Mouse (Mus musculus) stomach, postnatal 0 days (tissue): ENCODE measurements at regions not wholly inside any gene's neighbourhood (a gene's known extent, or its start where the extent isn't known, plus 50 kb on each side); places are given as distances from the start of the nearest gene placed in this dataset.
A peak's percentile ranks its signal among the peaks of the same experiment; 100 is the strongest.

ENCODE experiments used
- ATAC-seq: fragments of 200-750 bp; cut with Nextera tagmentation; 2 replicates; pipeline ENCODE4 v1.8.0; 2017; ENCODE audit not compliant: low FRiP score, low TSS enrichment
- DNase-seq: peaks from one replicate; pipeline ENCODE4 v3.0.0-alpha.2; 2016; ENCODE audit warnings: low spot score
- H3K27ac ChIP-seq: fragments of 300-500 bp; sonication (generic); replicated peaks from 2 replicates; pipeline ENCODE4 v1.5.1; 2014; ENCODE audit warnings: mild to moderate bottlenecking, control low read depth
- H3K27me3 ChIP-seq: fragments of 300-500 bp; sonication (generic); 2 replicates; pipeline ENCODE4 v1.6.1; 2014; ENCODE audit warnings: low read length; ENCODE audit not compliant: control insufficient read depth, insufficient read depth
- H3K36me3 ChIP-seq: fragments of 300-500 bp; sonication (generic); 2 replicates; pipeline ENCODE4 v1.6.1; 2014; ENCODE audit warnings: low read length, mixed read lengths; ENCODE audit not compliant: control insufficient read depth, insufficient read depth
- H3K4me1 ChIP-seq: fragments of 300-500 bp; sonication (generic); replicated peaks from 2 replicates; pipeline ENCODE4 v1.6.1; 2014; ENCODE audit warnings: antibody characterized with exemption; ENCODE audit not compliant: control insufficient read depth, insufficient read depth
- H3K4me2 ChIP-seq: fragments of 300-500 bp; sonication (generic); replicated peaks from 2 replicates; pipeline ENCODE4 v1.6.1; 2014; ENCODE audit warnings: low read depth, mild to moderate bottlenecking, control low read depth, moderate library complexity
- H3K4me3 ChIP-seq: fragments of 300-500 bp; sonication (generic); 2 replicates; pipeline ENCODE4 v1.5.1; 2014; ENCODE audit warnings: low read depth, low read length, control low read depth
- H3K9ac ChIP-seq: fragments of 300-500 bp; sonication (generic); 2 replicates; pipeline ENCODE4 v1.6.1; 2014; ENCODE audit warnings: mild to moderate bottlenecking, low read length, control low read depth, mixed read lengths
- H3K9me3 ChIP-seq: fragments of 300-500 bp; sonication (generic); 2 replicates; pipeline ENCODE4 v1.6.1; 2016; ENCODE audit warnings: low read length; ENCODE audit not compliant: control insufficient read depth
- CTCF ChIP-seq: IDR thresholded peaks from 2 replicates; pipeline ENCODE4 v1.5.1; 2016; ENCODE audit warnings: antibody characterized with exemption, low read depth, mild to moderate bottlenecking, moderate library complexity
- EP300 ChIP-seq: optimal IDR thresholded peaks from 2 replicates; pipeline ENCODE3; 2016; ENCODE audit warnings: antibody characterized with exemption
- WGBS: fragments of 180-500 bp; shearing (Covaris S2); extraction: QIAGEN DNeasy Blood & Tissue Kit; methylation state at CpG from one replicate; pipeline ENCODE4 v1.1.7; 2014; 5-methylcytosine and 5-hydroxymethylcytosine counted together

DNA sequence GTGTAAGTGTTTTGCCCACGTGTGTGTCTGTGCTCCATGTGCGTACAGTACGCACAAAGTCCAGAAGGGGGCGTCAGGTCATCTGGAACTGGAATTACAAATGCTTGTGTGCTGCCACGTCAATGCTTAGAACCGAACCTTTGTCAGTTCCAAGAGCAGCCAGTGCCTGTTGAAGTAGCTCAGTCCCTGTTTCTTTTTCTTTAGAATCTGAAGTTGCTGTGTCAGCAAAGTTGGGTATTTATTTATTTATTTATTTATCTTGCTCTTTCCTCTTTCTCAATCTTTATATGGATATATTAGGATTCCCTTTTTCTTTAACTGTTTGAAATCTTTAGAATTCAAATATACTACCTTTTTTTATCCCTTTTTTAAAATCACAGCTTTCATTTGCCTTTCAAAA, 567.6 kb upstream of the Mki67 start:
- Histone ChIP-seq H3K4me1 (no peaks in the 10 kb centered on the region), H3K9me3 (no peaks in the 10 kb centered on the region), H3K36me3 (no peaks in the 10 kb centered on the region), H3K4me3 (no peak overlapping the region), H3K27me3 (no peaks in the 10 kb centered on the region), H3K4me2 (no peak overlapping the region), H3K9ac (no peak overlapping the region), H3K27ac (no peak overlapping the region)
- ATAC-seq (no peak), DNase-seq (no peak)
- WGBS = 90% methylated on average over 6 of the region's 6 CpGs
- no peak for TF ChIP-seq CTCF
- no peak for TF ChIP-seq EP300

DNA sequence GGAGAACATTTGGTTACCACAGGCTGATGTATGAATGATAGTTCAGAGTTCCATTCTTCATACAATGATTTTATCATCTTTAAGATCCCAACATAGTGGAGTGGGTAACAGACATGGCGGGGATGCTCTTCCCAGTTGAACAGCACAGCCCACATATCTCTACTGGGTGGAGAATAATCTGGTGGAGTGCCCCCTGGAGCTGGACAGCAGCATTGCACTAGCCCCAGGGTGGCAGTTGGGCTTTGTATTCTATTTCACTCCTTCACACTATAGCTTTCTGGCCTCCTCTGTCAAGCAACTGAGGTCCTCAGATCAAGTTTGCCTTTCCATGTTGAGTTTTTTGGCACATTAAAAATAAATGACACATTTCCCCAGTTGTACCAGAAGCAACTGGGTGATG, 569.4 kb upstream of the Mki67 start:
- DNase-seq = no peak

DNA sequence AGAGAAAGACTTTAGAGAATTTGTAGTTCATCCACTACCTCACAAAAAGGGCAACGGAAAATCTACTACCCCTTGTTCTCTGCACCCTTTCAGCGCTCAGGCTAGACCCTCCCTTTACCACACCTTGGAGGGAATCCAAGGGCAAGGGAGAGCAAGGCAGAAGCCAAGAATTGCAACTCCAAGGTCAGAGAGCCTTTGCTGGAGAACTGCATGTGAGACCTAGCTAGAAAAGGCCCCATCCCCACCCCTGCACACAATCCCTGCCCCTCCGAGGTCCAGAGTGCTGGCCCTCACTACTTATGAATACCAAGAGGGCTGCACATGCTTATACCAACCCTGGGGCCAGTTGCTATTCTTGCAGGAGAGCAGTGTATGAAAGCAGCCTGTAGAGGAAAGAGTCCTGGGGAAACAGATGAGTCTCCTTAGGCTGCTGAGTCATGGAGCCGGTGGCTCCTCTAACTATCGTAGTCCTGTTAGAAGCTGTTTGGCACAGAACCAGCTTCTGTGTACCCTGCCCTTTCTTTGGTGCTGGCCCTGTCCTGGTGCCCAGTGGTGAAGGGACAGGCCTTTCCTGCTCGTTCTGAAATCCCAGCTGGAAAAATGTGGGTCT, 577.5 kb upstream of the Mki67 start:
- H3K9me3 ChIP-seq = no peaks in the 10 kb centered on the region
- no peak overlapping the region for H3K27ac ChIP-seq
- H3K4me3 ChIP-seq = no peak overlapping the region
- no peak for TF ChIP-seq EP300
- H3K4me2 ChIP-seq = no peak overlapping the region
- ATAC-seq = no peak
- H3K36me3 ChIP-seq = no peaks in the 10 kb centered on the region
- DNase-seq = no peak
- no peaks in the 10 kb centered on the region for H3K27me3 ChIP-seq
- H3K9ac ChIP-seq = no peak overlapping the region
- whole genome bisulfite sequencing = 58% methylated on average over 6 of the region's 6 CpGs
- no peaks in the 10 kb centered on the region for H3K4me1 ChIP-seq

More for the DNA sequence above, 569.4 kb upstream of the Mki67 start:
- Histone ChIP-seq H3K4me3 (no peak overlapping the region), H3K4me2 (no peak overlapping the region), H3K27ac (no peak overlapping the region), H3K9me3 (no peaks in the 10 kb centered on the region), H3K4me1 (no peaks in the 10 kb centered on the region), H3K9ac (no peak overlapping the region), H3K27me3 (no peaks in the 10 kb centered on the region), H3K36me3 (no peaks in the 10 kb centered on the region)
- no peak for TF ChIP-seq CTCF
- no peak for TF ChIP-seq EP300
- ATAC-seq = no peak
- 91% methylated on average over 1 of the region's 1 CpGs for WGBS

DNA sequence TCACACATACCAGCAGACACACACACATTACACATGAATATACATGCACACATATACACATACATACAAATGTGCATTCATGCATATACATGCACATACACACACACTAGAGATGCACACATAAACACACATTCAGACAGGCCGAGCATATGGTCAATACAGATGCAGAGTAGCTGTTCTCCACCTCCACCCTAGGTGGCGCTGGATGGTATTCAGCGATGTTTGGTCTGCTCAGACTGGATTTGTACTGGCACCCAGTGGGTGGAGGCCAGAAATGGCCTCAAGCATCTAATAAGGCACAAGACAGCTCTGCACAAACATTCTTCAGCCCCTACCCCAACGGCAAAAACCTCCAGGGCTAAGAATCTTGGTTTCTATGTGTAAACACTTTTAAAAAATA, 578.3 kb upstream of the Mki67 start:
- TF ChIP-seq EP300 (no peak), CTCF (peak; percentile 75)
- Histone ChIP-seq H3K27ac (no peak overlapping the region), H3K27me3 (no peaks in the 10 kb centered on the region), H3K4me2 (no peak overlapping the region), H3K9ac (no peak overlapping the region), H3K9me3 (no peaks in the 10 kb centered on the region), H3K4me1 (no peaks in the 10 kb centered on the region), H3K4me3 (no peak overlapping the region), H3K36me3 (no peaks in the 10 kb centered on the region)
- DNase-seq (peak; percentile 44), ATAC-seq (no peak)
- 45% methylated on average over 4 of the region's 4 CpGs for WGBS

DNA sequence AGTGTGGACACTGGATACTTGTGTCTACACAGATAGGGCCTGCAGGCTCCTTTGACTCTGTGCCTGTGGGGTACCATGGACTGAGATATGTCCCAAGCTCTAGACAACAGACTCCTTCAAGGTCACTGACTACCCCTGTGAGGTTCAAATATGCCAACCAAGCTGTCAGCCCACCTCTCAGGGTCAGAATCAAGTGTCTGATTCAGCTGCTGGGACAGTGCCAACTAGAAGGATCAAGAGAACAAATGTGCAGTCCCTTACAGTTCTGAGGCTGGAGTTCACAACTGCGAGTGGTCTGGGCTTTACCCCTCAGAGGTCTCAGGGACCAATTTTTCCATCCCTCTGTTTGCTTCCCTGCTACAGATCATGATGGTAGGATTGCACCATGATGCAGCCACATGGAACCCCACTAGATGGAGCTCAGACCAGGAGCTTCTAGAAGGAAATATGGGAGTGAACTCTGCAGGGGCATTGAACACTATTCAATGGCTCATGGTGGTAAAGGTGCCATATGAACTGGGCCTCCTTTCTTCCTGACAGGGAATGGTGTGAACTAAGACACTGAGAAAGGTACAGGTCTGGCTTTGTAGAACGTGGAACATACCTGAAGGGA, 581.8 kb upstream of the Mki67 start:
- Histone ChIP-seq H3K27ac (no peak overlapping the region), H3K4me3 (no peak overlapping the region), H3K4me1 (no peaks in the 10 kb centered on the region), H3K36me3 (no peaks in the 10 kb centered on the region), H3K4me2 (no peak overlapping the region), H3K9ac (no peak overlapping the region), H3K9me3 (no peaks in the 10 kb centered on the region), H3K27me3 (no peaks in the 10 kb centered on the region)
- ATAC-seq (no peak), DNase-seq (no peak)
- WGBS = 54% methylated on average over 2 of the region's 2 CpGs
- TF ChIP-seq CTCF = peak; percentile 55
- TF ChIP-seq EP300 = no peak

DNA sequence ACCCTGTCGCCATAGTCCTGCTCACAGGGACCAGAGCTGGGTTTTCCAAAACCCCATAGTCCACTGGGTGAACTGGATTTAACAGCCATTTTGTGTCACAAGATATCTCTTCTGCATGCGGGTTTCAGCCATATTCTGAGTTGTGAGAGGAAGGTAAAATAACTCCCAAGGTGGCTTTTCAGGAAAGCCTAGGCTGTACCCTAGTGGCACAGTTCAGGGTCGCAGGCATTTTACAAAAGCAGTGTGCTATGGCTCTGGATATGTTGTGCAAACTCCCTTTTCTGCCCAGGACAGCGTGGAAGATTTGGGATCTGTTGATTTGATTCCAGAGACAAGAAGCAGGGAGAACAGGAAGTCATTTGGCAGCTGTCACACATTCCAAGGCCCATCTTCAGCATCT, 588.3 kb upstream of the Mgmt start:
- DNase-seq (no peak), ATAC-seq (no peak)
- Histone ChIP-seq H3K9me3 (no peaks in the 10 kb centered on the region), H3K4me3 (no peak overlapping the region), H3K27ac (no peak overlapping the region), H3K9ac (no peak overlapping the region), H3K36me3 (no peaks in the 10 kb centered on the region), H3K4me1 (no peaks in the 10 kb centered on the region), H3K4me2 (no peak overlapping the region), H3K27me3 (no peaks in the 10 kb centered on the region)
- 68% methylated on average over 4 of the region's 4 CpGs for WGBS
- peak; percentile 53 for TF ChIP-seq CTCF
- TF ChIP-seq EP300 = no peak
